Comparison of ENCODE assay signal across 15 mouse cellular contexts in the genomic region with DNA sequence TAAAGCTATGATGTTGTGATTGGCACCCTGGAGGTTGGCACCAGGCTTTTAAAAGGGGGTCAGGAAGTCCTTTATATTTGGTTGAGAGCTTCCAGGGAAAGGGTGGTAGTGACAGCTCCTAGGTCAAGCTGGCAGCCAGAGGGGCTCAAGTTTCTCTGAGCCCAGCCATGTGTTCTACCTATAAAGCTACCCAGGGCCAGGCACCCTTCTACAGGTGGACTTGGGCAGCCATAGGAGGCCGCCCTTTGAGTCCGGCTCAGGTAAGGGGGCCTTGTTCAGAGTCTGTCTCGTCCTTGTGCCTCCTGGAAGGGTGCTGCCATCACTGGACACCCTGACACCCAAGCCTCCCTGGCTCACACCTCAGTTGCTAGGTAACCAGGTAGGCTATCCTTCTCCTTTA.
"Had no signal": no experiment of that assay in that cellular context is flagged by ENCODE, and none has a peak within 500 bp of the region (broad histone marks: within the 10 kb centered on the region; RNA-seq: fewer than 3 reads in every experiment).

No protein-coding gene starts in this region.

- H3K4me2 ChIP-seq: limb, embryonic 15.5 days; liver, embryonic 12.5 days; lung, embryonic 14.5 days; midbrain, embryonic 15.5 days; neural tube, embryonic 13.5 days had no signal

- H3K27me3 ChIP-seq: limb, embryonic 15.5 days; liver, embryonic 12.5 days; midbrain, embryonic 15.5 days; neural tube, embryonic 13.5 days had no signal

- DNase-seq: kidney, postnatal 36 days; lung, embryonic 14.5 days; lung, postnatal 10 days; lung, postnatal 4 days; retina, postnatal 1 day; right cerebral cortex, postnatal 4 days; spleen, adult 18-20 months; thymus, adult 18-20 months; thymus, postnatal 14 days had no signal

- H3K4me3 ChIP-seq: limb, embryonic 15.5 days; liver, embryonic 12.5 days; midbrain, embryonic 10.5 days; midbrain, embryonic 15.5 days; neural tube, embryonic 13.5 days had no signal

- H3K36me3 ChIP-seq: limb, embryonic 15.5 days; liver, embryonic 12.5 days; midbrain, embryonic 10.5 days; midbrain, embryonic 15.5 days; neural tube, embryonic 13.5 days had no signal

- H3K9ac ChIP-seq: limb, embryonic 15.5 days; liver, embryonic 12.5 days; lung, embryonic 14.5 days; midbrain, embryonic 15.5 days; neural tube, embryonic 13.5 days had no signal

- H3K27ac ChIP-seq: kidney, postnatal 0 days; limb, embryonic 15.5 days; liver, embryonic 12.5 days; midbrain, embryonic 10.5 days had no signal

- H3K9me3 ChIP-seq: limb, embryonic 15.5 days; liver, embryonic 12.5 days; midbrain, embryonic 10.5 days; midbrain, embryonic 15.5 days; neural tube, embryonic 13.5 days had no signal

- ATAC-seq: liver, embryonic 12.5 days had no signal

- H3K4me1 ChIP-seq: limb, embryonic 15.5 days; liver, embryonic 12.5 days had no signal
